Mouse (Mus musculus) cerebellum, adult 9-11 months (tissue): ENCODE results near the gene Tram1l1.
"Not testable (repeated sequence)": the region's sequence is repeated elsewhere in the genome, so short reads cannot be mapped to it uniquely, and the experiment has no call there.

ENCODE experiments used
- DNase-seq: peaks from one replicate; pipeline ENCODE4 v3.0.0; 2022

Tram1l1 gene

GRCm38 (mm10) chr3:124320821-124321576 lies at the start of gene Tram1l1:
Tram1l1 (plus strand) TSS chr3:124320855.
- peak; percentile 78 for DNase-seq

DNA sequence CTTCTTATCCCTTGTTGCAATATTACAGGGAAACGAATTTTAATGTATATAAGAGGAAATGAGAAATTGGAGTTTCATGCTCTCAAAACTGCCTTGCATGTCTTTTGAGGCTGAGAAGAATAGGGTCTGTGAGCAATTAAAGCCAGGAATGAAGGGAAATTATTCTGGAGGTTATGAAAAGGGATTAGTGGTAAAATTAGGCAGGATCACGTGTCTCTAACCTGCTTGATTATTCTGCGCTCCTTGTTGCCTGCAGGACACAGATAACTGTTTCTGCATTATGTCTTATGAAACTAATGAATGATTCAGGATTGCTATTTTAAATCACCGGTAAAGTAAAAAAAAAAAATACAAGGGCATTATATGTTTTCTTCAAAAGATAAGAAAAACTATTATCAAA lies 49.4 kb upstream of the Tram1l1 start:
- no peak for DNase-seq

- DNase-seq = no peak
Measured at GRCm38 (mm10) chr3:124271668-124272067, 49.0 kb upstream of the Tram1l1 start.

- DNase-seq = peak; percentile 74
Measured at GRCm38 (mm10) chr3:124272465-124273089, 48.1 kb upstream of the Tram1l1 start.

DNA sequence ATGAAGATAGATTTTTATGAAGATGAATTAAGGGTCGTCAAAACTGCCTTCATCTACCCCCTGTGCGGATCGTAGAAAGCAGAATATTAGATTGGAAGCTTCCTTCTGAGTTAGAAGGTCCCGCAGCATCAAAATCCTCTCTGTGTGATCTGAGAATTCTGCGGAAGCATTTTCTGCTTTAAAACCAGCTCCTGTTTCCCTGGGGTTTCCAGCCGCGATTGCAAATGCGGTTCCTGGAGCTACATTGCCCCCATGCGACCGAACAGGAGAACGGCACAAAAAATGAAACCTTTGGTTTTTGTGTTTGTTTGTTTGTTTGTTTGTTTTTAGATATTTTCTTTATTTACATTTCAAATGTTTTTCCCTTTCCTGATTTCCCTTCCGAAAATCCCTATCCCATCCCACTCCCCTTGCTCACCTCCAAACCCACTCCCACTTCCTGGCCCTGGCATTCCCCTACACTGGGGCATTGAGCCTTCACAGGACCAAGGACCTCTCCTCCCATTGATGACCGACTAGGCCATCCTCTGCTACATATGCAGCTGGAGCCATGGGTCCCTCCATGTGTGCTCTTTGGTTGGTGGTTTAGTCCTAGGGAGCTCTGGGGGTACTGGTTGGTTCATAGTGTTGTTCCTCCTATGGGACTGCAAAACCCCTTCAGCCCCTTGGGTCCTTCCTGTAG lies 45.6 kb upstream of the Tram1l1 start:
- peak; percentile 66 for DNase-seq

GRCm38 (mm10) chr3:124288936-124289335 lies 31.7 kb upstream of the Tram1l1 start:
- not testable (repeated sequence) for DNase-seq

DNA sequence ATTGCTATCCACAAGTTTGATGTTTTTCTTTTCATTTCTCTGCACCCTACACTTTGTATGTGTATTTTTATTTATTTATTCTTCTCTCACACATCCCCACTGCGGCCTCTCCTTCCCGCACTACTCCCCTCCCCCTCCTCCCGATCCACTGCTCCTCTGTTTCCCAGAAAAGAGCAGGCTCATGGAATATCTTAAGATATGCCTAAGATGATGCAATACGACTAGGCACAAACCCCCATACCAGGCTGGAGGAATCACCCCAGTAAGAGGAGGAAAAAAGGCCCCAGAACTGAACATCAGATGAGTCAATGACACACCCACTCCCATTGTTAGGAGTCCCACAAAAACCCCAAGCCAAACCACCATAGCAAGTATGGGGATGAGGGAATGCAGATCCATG lies 1.4 kb upstream of the Tram1l1 start:
- no peak for DNase-seq

GRCm38 (mm10) chr3:124320398-124320797 lies 257 bp upstream of the Tram1l1 start:
- peak; percentile 5 for DNase-seq

- DNase-seq = no peak
Measured at GRCm38 (mm10) chr3:124346445-124346844, 25.8 kb downstream of the Tram1l1 start.

GRCm38 (mm10) chr3:124357533-124357932 lies 36.9 kb downstream of the Tram1l1 start:
- no peak for DNase-seq

DNA sequence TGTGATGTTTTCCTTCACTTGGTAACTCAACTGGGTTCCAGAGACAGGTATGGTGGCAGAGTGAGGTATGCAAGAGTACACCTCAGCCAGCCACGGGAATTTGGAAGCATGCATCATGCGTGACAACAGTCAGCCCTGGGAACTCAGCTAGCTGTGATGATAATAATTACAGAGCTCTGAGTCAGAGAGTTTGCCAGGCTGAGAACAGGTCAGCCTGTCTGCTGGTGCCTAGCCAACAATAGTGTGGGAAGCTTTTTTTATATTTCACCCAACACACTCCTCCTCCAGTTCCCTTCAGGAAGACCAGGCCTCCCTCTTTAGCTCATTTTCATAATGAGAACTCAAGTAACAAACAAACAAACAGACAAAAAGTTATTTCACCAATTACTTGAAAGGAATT lies 51.4 kb downstream of the Tram1l1 start:
- DNase-seq = no peak
